In the genomic region with DNA sequence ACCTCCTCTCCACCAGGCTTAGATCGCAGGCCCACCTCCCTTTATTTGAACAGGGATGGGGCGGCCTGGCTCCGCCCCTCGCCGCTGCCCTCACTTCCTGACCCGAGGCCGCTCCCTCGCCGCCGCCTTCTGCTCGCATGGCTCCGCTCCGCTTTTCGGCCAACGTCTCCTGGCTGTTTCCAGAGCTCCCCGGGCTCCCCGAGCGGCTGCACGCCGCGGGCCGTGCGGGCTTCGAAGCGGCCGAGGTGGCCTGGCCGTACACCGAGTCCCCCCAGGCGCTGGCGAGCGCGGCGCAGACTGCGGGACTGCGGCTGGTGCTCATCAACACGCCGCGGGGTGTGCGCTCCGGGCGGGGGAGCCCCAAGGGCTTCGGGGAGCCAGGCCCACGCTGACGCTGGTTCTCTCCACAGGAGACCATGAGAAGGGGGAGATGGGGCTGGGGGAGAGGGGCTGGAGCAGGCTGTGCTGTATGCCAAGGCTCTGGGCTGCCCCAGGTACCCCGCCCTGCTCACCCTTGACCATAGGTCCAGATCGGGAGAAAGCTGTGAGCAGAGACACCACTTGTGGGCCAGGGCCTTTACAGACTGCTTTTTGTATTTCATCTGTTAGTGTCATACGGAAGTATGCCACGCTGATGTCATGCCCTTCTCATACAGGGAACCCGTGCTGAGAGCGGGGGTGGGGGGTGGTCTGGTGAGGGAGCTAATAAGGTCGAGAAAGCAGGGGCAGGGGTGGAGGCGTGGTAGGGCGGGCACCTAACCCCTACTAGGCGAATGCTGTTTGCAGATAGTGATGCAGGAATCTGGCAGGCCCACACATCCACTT, we compare ENCODE assay signal across 8 mouse cellular contexts. TPM values are rescaled to one million over a fixed set of nuclear protein-coding genes. Genes with fewer than 3 reads are reported as not detected.
A peak's percentile ranks its signal among the peaks of the same experiment; 100 is the strongest.
DNase-seq lines count a peak whose midpoint lies in the region; ATAC-seq lines count a peak whose summit lies in the region.

No protein-coding gene starts in this region.

- DNase-seq in urinary bladder, adult 18-20 months (ENCODE audit: low spot score in 2 of 2), result peak; percentile 66 to 87
- DNase-seq in urinary bladder, postnatal 10 days (ENCODE audit: low spot score), result no peak
- DNase-seq in embryo, embryonic 11.5 days (ENCODE audit: low read depth, low spot score), result peak; percentile 56
- peak; percentile 62 to 80 for DNase-seq in gastrocnemius, postnatal 4 days (ENCODE audit: low spot score in 2 of 2)
- DNase-seq in limb, embryonic 11.5 days (ENCODE audit: low spot score), result peak; percentile 87
- peak; percentile 97 for DNase-seq in midbrain, embryonic 11.5 days (ENCODE audit: low spot score, missing footprints)
- DNase-seq in skeletal muscle tissue, adult 2 months (ENCODE audit: low read depth, low spot score), result peak; percentile 20

- ATAC-seq in intestine, embryonic 15.5 days, result peak; percentile 86
- ATAC-seq in limb, embryonic 11.5 days (ENCODE audit: insufficient number of reproducible peaks, low FRiP score, low TSS enrichment, low read depth), result peak; percentile 79
- ATAC-seq in midbrain, embryonic 11.5 days (ENCODE audit: low FRiP score), result peak; percentile 89

- peaks cover 13% of the 10 kb centered on the region for H3K36me3 ChIP-seq in intestine, embryonic 15.5 days
- H3K36me3 ChIP-seq in limb, embryonic 11.5 days (ENCODE audit: control insufficient read depth, insufficient read depth, low read length), result peaks cover 13% of the 10 kb centered on the region
- H3K36me3 ChIP-seq in midbrain, embryonic 11.5 days (ENCODE audit: control insufficient read depth, insufficient read depth, low read length), result peaks cover 6% of the 10 kb centered on the region

- 1% methylated on average over 54 of the region's 54 CpGs for WGBS in intestine, embryonic 15.5 days
- under 1% methylated on average over 54 of the region's 54 CpGs for WGBS in limb, embryonic 11.5 days
- WGBS in midbrain, embryonic 11.5 days, result under 1% methylated on average over 52 of the region's 54 CpGs

- no peaks in the 10 kb centered on the region for H3K27me3 ChIP-seq in intestine, embryonic 15.5 days (replicated peaks)
- H3K27me3 ChIP-seq in limb, embryonic 11.5 days (ENCODE audit: control insufficient read depth, insufficient read depth, low read length), result no peaks in the 10 kb centered on the region
- H3K27me3 ChIP-seq in midbrain, embryonic 11.5 days (ENCODE audit: control insufficient read depth, insufficient read depth, low read length), result no peaks in the 10 kb centered on the region

- no peaks in the 10 kb centered on the region for H3K9me3 ChIP-seq in intestine, embryonic 15.5 days
- no peaks in the 10 kb centered on the region for H3K9me3 ChIP-seq in limb, embryonic 11.5 days (ENCODE audit: control insufficient read depth, low read length)
- no peaks in the 10 kb centered on the region for H3K9me3 ChIP-seq in midbrain, embryonic 11.5 days (ENCODE audit: control insufficient read depth, low read length)

- peak overlapping the region; percentile 89 for H3K4me2 ChIP-seq in intestine, embryonic 15.5 days (replicated peaks)
- H3K4me2 ChIP-seq in limb, embryonic 11.5 days (ENCODE audit: low read depth, severe bottlenecking), result peak overlapping the region; percentile 87
- H3K4me2 ChIP-seq in midbrain, embryonic 11.5 days, result peak overlapping the region; percentile 94

- H3K4me1 ChIP-seq in intestine, embryonic 15.5 days (replicated peaks), result peaks cover 12% of the 10 kb centered on the region; the same call in 1 of the 2 replicates
- peaks cover 9% of the 10 kb centered on the region for H3K4me1 ChIP-seq in limb, embryonic 11.5 days (ENCODE audit: control insufficient read depth, insufficient read depth, low read length)
- peaks cover 12% of the 10 kb centered on the region for H3K4me1 ChIP-seq in midbrain, embryonic 11.5 days (ENCODE audit: control insufficient read depth, insufficient read depth, low read length)

- peak overlapping the region; percentile 82 for H3K9ac ChIP-seq in intestine, embryonic 15.5 days
- H3K9ac ChIP-seq in limb, embryonic 11.5 days (ENCODE audit: low read length), result peak overlapping the region; percentile 72
- peak overlapping the region; percentile 89 for H3K9ac ChIP-seq in midbrain, embryonic 11.5 days (ENCODE audit: low read length)

- H3K27ac ChIP-seq in intestine, embryonic 15.5 days, result peak overlapping the region; percentile 90
- H3K27ac ChIP-seq in limb, embryonic 11.5 days (replicated peaks; ENCODE audit: low read depth, low read length), result peak overlapping the region; percentile 86
- peak overlapping the region; percentile 82 for H3K27ac ChIP-seq in midbrain, embryonic 11.5 days (ENCODE audit: low read depth, low read length)

- peak overlapping the region; percentile 63 for H3K4me3 ChIP-seq in intestine, embryonic 15.5 days (replicated peaks)
- peak overlapping the region; percentile 59 for H3K4me3 ChIP-seq in limb, embryonic 11.5 days (ENCODE audit: low read depth, low read length)
- peak overlapping the region; percentile 61 for H3K4me3 ChIP-seq in midbrain, embryonic 11.5 days (ENCODE audit: low read depth, low read length)

RNA-seq across cellular contexts. Expression of a gene that starts 49.0 kb away (rescaled TPM):
- 10 to 100 TPM; 16.1 to 18.9 TPM for total RNA-seq in gastrocnemius, postnatal 4 days (2021)
- polyA plus RNA-seq in intestine, embryonic 15.5 days (2015; fragmentation: Nextera tagmentation; extraction: Ambion mirVana), result 4.4 and 5.1 TPM in 2 replicates
- 11.0 and 13.3 TPM in 2 replicates for polyA plus RNA-seq in limb, embryonic 11.5 days (2014; fragmentation: Nextera tagmentation; extraction: Ambion mirVana)
- polyA plus RNA-seq in midbrain, embryonic 11.5 days (2014; fragmentation: Nextera tagmentation; extraction: Ambion mirVana), result 7.8 and 8.2 TPM in 2 replicates

RNA-seq across cellular contexts. Expression of a gene that starts 49.0 kb away (rescaled TPM):
- 10 to 100 TPM; 51.0 to 53.4 TPM for total RNA-seq in gastrocnemius, postnatal 4 days (2021)
- polyA plus RNA-seq in intestine, embryonic 15.5 days (2015; fragmentation: Nextera tagmentation; extraction: Ambion mirVana), result 102 and 103 TPM in 2 replicates
- polyA plus RNA-seq in limb, embryonic 11.5 days (2014; fragmentation: Nextera tagmentation; extraction: Ambion mirVana), result 130 and 134 TPM in 2 replicates
- 166 and 176 TPM in 2 replicates for polyA plus RNA-seq in midbrain, embryonic 11.5 days (2014; fragmentation: Nextera tagmentation; extraction: Ambion mirVana)
